Mouse (Mus musculus) neural tube, postnatal 0 days (tissue): ENCODE results near the gene Ubtd2. TPM values are rescaled to one million over a fixed set of nuclear protein-coding genes. Genes with fewer than 3 reads are reported as not detected.

Experiments
- polyA plus RNA-seq: library from polyadenylated mRNA; unstranded; fragments of >200 nt; fragmentation: Nextera tagmentation; extraction: Ambion mirVana; gene quantifications from 2 replicates; pipeline ENCODE4 v1.2.1, GENCODE M21; 2015

Ubtd2 gene
- polyA plus RNA-seq: 25.4 and 28.0 TPM in 2 replicates

GRCm38 (mm10) chr11:32454800-32455506, at the start of gene Ubtd2:
Gene Ubtd2, plus strand, starts transcription at chr11:32455370.

GRCm38 (mm10) chr11:32531871-32532764, 76.9 kb downstream of the Ubtd2 start, which contains the start of gene Efcab9:
Gene Efcab9, minus strand, starts transcription at chr11:32532081.

GRCm38 (mm10) chr11:32532765-32533481, 77.8 kb downstream of the Ubtd2 start, which contains the start of gene Stk10:
Gene Stk10, plus strand, starts transcription at chr11:32533305.

Other genes starting within 250 kb of the Ubtd2 start
- gene Snrnp25, start 250.0 kb upstream of the Ubtd2 start, polyA plus RNA-seq: 48.3 and 58.2 TPM in 2 replicates
- 25.0 and 25.1 TPM in 2 replicates for gene Rhbdf1, start 233.1 kb upstream of the Ubtd2 start, polyA plus RNA-seq
- 28.0 and 32.0 TPM in 2 replicates for gene Mpg, start 228.9 kb upstream of the Ubtd2 start, polyA plus RNA-seq
- 35.9 and 37.7 TPM in 2 replicates for gene Nprl3, start 187.7 kb upstream of the Ubtd2 start, polyA plus RNA-seq
- 0.39 TPM in 1 of 2 replicates, not detected in the other for gene Hba-x, start 179.0 kb upstream of the Ubtd2 start, polyA plus RNA-seq
- gene Hba-a1, start 171.9 kb upstream of the Ubtd2 start, polyA plus RNA-seq: 657 and 870 TPM in 2 replicates
- 1.1 and 1.6 TPM in 2 replicates for gene Hbq1b, start 168.4 kb upstream of the Ubtd2 start, polyA plus RNA-seq
- 1,560 and 2,040 TPM in 2 replicates for gene Hba-a2, start 158.9 kb upstream of the Ubtd2 start, polyA plus RNA-seq
- 1.1 and 1.8 TPM in 2 replicates for gene Hbq1a, start 155.3 kb upstream of the Ubtd2 start, polyA plus RNA-seq
- gene Sh3pxd2b, start 107.5 kb upstream of the Ubtd2 start, polyA plus RNA-seq: 7.9 and 10.1 TPM in 2 replicates
- gene Efcab9, start 76.7 kb downstream of the Ubtd2 start, polyA plus RNA-seq: 0.32 TPM in 1 of 2 replicates, not detected in the other
- gene Stk10, start 77.9 kb downstream of the Ubtd2 start, polyA plus RNA-seq: 1.6 and 1.8 TPM in 2 replicates
- gene Fbxw11, start 187.4 kb downstream of the Ubtd2 start, polyA plus RNA-seq: 86.0 and 88.3 TPM in 2 replicates